8 mouse cellular contexts compared by ENCODE assay signal in the genomic region with DNA sequence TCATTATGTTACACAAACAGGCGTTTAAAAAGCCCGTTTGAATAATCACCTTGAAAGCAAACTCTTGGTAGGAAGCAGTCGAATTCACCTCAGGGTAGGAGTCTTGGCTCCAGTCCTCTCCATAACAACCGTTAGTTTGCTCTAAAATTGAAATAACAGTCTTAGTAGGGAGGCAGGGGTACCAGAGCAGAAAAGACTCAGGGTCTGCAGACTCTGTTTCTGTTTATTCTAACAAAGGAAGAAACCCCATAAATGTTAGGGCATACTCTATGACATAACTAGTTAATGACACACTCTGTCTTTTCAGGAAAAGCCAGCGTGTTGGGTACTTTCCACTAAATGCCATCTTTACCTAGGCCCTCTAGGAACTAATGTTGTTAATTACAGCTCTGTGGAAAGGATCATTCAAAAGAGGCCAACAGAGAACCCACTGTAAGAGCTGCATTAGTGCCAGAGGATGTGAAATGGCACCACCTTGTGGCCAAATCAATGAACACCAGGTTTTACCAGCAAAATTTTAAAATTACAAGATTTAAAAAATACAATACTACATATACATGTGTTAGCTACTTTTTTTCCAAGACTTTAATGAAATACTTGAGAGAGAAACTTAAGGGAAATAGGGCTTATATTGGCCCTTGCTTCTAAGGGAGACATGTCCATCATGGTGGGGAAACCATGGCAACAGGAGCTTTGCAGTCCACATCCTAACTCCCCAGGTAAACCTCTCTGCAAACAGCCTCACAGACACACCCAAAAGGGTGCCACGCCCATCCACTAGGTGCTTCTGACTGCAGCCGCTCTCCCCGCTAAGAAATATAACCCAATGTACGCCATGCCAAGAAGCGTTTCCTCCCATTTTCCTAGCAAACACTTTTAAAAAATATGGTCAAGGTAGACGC. TPM values are rescaled to one million over a fixed set of nuclear protein-coding genes. Genes with fewer than 3 reads are reported as not detected.
DNase-seq lines count a peak whose midpoint lies in the region; ATAC-seq and TF ChIP-seq lines count a peak whose summit lies in the region.

No protein-coding gene starts in this region.

- no peak overlapping the region for H3K4me3 ChIP-seq in kidney, adult 2 months (ENCODE audit: insufficient read depth, low read depth, low read length)
- no peak overlapping the region for H3K4me3 ChIP-seq in kidney, embryonic 14.5 days (ENCODE audit: low read length)
- H3K4me3 ChIP-seq in embryonic facial prominence, embryonic 13.5 days = no peak overlapping the region
- H3K4me3 ChIP-seq in hindbrain, embryonic 12.5 days = no peak overlapping the region
- no peak overlapping the region for H3K4me3 ChIP-seq in midbrain, embryonic 11.5 days (ENCODE audit: low read depth, low read length)

- H3K9ac ChIP-seq in kidney, embryonic 14.5 days (ENCODE audit: low read depth, low read length) = no peak overlapping the region
- H3K9ac ChIP-seq in embryonic facial prominence, embryonic 13.5 days = no peak overlapping the region
- no peak overlapping the region for H3K9ac ChIP-seq in hindbrain, embryonic 12.5 days
- no peak overlapping the region for H3K9ac ChIP-seq in midbrain, embryonic 11.5 days (ENCODE audit: low read length)

- H3K9me3 ChIP-seq in kidney, embryonic 14.5 days (ENCODE audit: control insufficient read depth, low read length) = no peaks in the 10 kb centered on the region
- H3K9me3 ChIP-seq in embryonic facial prominence, embryonic 13.5 days = no peaks in the 10 kb centered on the region
- H3K9me3 ChIP-seq in hindbrain, embryonic 12.5 days (replicated peaks) = no peaks in the 10 kb centered on the region
- H3K9me3 ChIP-seq in midbrain, embryonic 11.5 days (ENCODE audit: control insufficient read depth, low read length) = no peaks in the 10 kb centered on the region

- TF ChIP-seq CTCF in kidney, adult 2 months (conservative IDR thresholded peaks at IDR 0.05; ENCODE audit: insufficient read depth, insufficient read length, low read depth, low read length) = peak; percentile 46

- DNase-seq in kidney, adult 2 months = peak; percentile 55
- DNase-seq in brain, adult 2 months (ENCODE audit: low read depth, low spot score) = peak; percentile 81
- peak; percentile 50 to 67 for DNase-seq in left cerebral cortex, adult 18-20 months (ENCODE audit: low spot score in 2 of 2)
- DNase-seq in midbrain, embryonic 11.5 days (ENCODE audit: low spot score, missing footprints) = peak; percentile 92
- DNase-seq in spleen, postnatal 10 days (ENCODE audit: low spot score in 2 of 2) = peak; percentile 21 to 68

- no peak overlapping the region for H3K27ac ChIP-seq in kidney, adult 2 months (ENCODE audit: insufficient read depth, low read depth, low read length)
- no peak overlapping the region for H3K27ac ChIP-seq in kidney, embryonic 14.5 days (ENCODE audit: low read depth, low read length)
- peak overlapping the region; percentile 69 for H3K27ac ChIP-seq in embryonic facial prominence, embryonic 13.5 days
- no peak overlapping the region for H3K27ac ChIP-seq in hindbrain, embryonic 12.5 days
- H3K27ac ChIP-seq in midbrain, embryonic 11.5 days (ENCODE audit: low read depth, low read length) = no peak overlapping the region

- H3K27me3 ChIP-seq in kidney, adult 2 months (replicated peaks; ENCODE audit: control insufficient read depth, insufficient read depth, low read length) = no peaks in the 10 kb centered on the region
- no peaks in the 10 kb centered on the region for H3K27me3 ChIP-seq in kidney, embryonic 14.5 days (ENCODE audit: control insufficient read depth, insufficient read depth, low read length)
- H3K27me3 ChIP-seq in embryonic facial prominence, embryonic 13.5 days = no peaks in the 10 kb centered on the region
- no peaks in the 10 kb centered on the region for H3K27me3 ChIP-seq in hindbrain, embryonic 12.5 days
- H3K27me3 ChIP-seq in midbrain, embryonic 11.5 days (ENCODE audit: control insufficient read depth, insufficient read depth, low read length) = no peaks in the 10 kb centered on the region

- WGBS in kidney, adult 2 months = 50% methylated on average over 11 of the region's 11 CpGs
- 54% methylated on average over 11 of the region's 11 CpGs for WGBS in kidney, embryonic 14.5 days
- WGBS in embryonic facial prominence, embryonic 13.5 days = 42% methylated on average over 11 of the region's 11 CpGs
- WGBS in hindbrain, embryonic 12.5 days = 59% methylated on average over 11 of the region's 11 CpGs
- WGBS in midbrain, embryonic 11.5 days = 56% methylated on average over 11 of the region's 11 CpGs

- no peaks in the 10 kb centered on the region for H3K36me3 ChIP-seq in kidney, adult 2 months (ENCODE audit: control insufficient read depth, insufficient read depth, low read length)
- H3K36me3 ChIP-seq in kidney, embryonic 14.5 days (ENCODE audit: control insufficient read depth, insufficient read depth, low read length) = no peaks in the 10 kb centered on the region
- H3K36me3 ChIP-seq in embryonic facial prominence, embryonic 13.5 days = no peaks in the 10 kb centered on the region
- no peaks in the 10 kb centered on the region for H3K36me3 ChIP-seq in hindbrain, embryonic 12.5 days
- H3K36me3 ChIP-seq in midbrain, embryonic 11.5 days (ENCODE audit: control insufficient read depth, insufficient read depth, low read length) = no peaks in the 10 kb centered on the region

- H3K4me2 ChIP-seq in kidney, embryonic 14.5 days (replicated peaks; ENCODE audit: low read depth, low read length) = no peak overlapping the region
- H3K4me2 ChIP-seq in embryonic facial prominence, embryonic 13.5 days = no peak overlapping the region
- no peak overlapping the region for H3K4me2 ChIP-seq in hindbrain, embryonic 12.5 days (replicated peaks)
- no peak overlapping the region for H3K4me2 ChIP-seq in midbrain, embryonic 11.5 days

- TF ChIP-seq POLR2A in kidney, adult 2 months (IDR thresholded peaks at IDR 0.05; ENCODE audit: low read depth, low read length) = no peak

- no peak for ATAC-seq in kidney, embryonic 14.5 days (ENCODE audit: low FRiP score, low TSS enrichment)
- no peak for ATAC-seq in embryonic facial prominence, embryonic 13.5 days (ENCODE audit: insufficient number of reproducible peaks, insufficient read depth, low FRiP score, low TSS enrichment, low read depth)
- ATAC-seq in hindbrain, embryonic 12.5 days (ENCODE audit: low FRiP score) = peak; percentile 66
- ATAC-seq in midbrain, embryonic 11.5 days (ENCODE audit: low FRiP score) = peak; percentile 74

- H3K4me1 ChIP-seq in kidney, adult 2 months (ENCODE audit: control insufficient read depth, insufficient read depth, low read length) = no peaks in the 10 kb centered on the region
- peaks cover 3% of the 10 kb centered on the region; the same call in 1 of the 2 replicates for H3K4me1 ChIP-seq in kidney, embryonic 14.5 days (ENCODE audit: control insufficient read depth, insufficient read depth, low read length)
- peaks cover 26% of the 10 kb centered on the region for H3K4me1 ChIP-seq in embryonic facial prominence, embryonic 13.5 days
- no peaks in the 10 kb centered on the region for H3K4me1 ChIP-seq in hindbrain, embryonic 12.5 days
- no peaks in the 10 kb centered on the region for H3K4me1 ChIP-seq in midbrain, embryonic 11.5 days (ENCODE audit: control insufficient read depth, insufficient read depth, low read length)

RNA-seq across cellular contexts. Expression of a gene that starts 26.2 kb away (rescaled TPM):
- not detected in 2 replicates for polyA plus RNA-seq in kidney, adult 2 months (2012; rRNA removed)
- 0.39 TPM in 1 of 2 replicates, not detected in the other for polyA plus RNA-seq in kidney, embryonic 14.5 days (2014; fragmentation: Nextera tagmentation; extraction: Ambion mirVana)
- 0.08 TPM in 1 of 2 replicates, not detected in the other for polyA plus RNA-seq in embryonic facial prominence, embryonic 13.5 days (2015; fragmentation: Nextera tagmentation; extraction: Ambion mirVana)
- 0.25 TPM in 1 of 2 replicates, not detected in the other for polyA plus RNA-seq in hindbrain, embryonic 12.5 days (2016; fragmentation: Nextera tagmentation; extraction: Ambion mirVana)
- 1 to 10 TPM in 1 of 2 experiments, not detected in 1; 1.1 TPM for total RNA-seq in left cerebral cortex, adult 18-20 months (2021)
- 0.22 and 0.72 TPM in 2 replicates for polyA plus RNA-seq in midbrain, embryonic 11.5 days (2014; fragmentation: Nextera tagmentation; extraction: Ambion mirVana)

Comparison
In these comparisons a context has a peak if more than half of its experiments do, and no peak if none do; other contexts are left out.
1. ATAC-seq: peak in hindbrain, embryonic 12.5 days (single experiment) and midbrain, embryonic 11.5 days (single experiment); none in kidney, embryonic 14.5 days (single experiment) and embryonic facial prominence, embryonic 13.5 days (single experiment).
2. Peak in every context shown above with its lines, with median percentiles within 50 percentile points of each other: DNase-seq.